Mouse (Mus musculus): Measurements from ENCODE around the gene Zfpl1. TPM values are rescaled to one million over a fixed set of nuclear protein-coding genes. Genes with fewer than 3 reads are reported as not detected.

Gene Zfpl1
- polyA plus RNA-seq, 1 experiment from 2014 or later, result 84.8 TPM

DNA sequence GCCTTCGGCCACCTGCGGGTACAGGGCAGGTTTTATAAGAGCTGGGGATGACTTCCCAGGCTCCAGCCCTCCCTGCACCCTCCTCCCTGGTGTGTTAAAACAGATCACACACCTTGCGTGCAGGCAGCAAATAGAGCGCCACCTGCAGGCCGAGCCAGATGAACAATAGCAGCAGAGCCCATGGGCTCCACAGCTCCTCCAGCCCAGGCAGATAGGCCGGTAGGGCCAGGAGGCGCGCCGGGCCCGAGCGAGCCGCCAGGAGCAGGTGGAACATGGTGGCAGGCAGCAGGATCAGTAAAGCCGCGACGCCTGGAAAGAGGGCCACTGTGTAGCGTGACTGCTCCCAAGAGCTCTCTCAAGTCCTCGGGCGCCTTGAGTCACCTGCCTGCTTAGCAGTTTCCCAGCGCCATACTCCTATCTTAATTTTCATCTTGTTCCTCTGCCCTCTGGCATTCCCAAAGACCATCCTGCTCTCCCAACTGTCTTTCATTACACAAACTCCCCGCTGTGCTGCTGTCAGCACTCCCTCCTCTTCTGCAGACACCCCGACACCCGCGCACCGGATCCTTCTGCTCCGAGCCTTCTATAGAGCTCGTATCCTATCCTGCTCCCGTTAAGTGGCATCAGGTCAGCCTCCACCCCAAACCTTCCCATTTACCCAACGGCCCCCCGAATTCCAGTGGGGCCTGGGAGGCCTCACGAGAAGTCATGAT is 17.6 kb downstream of the Zfpl1 start:
- Histone ChIP-seq H3K4me2 (replicated peaks) (peak overlapping the region; percentile 93), H3K4me1 (replicated peaks) (peaks cover 48% of the 10 kb centered on the region), H3K9me3 (no peaks in the 10 kb centered on the region), H3K27me3 (no peaks in the 10 kb centered on the region), H3K4me3 (replicated peaks) (peak overlapping the region; percentile 62), H3K27ac (peak overlapping the region; percentile 93), H3K9ac (replicated peaks) (peak overlapping the region; percentile 84), H3K36me3 (peaks cover 28% of the 10 kb centered on the region)
- peak; percentile 76 for ATAC-seq
- under 1% methylated on average over 30 of the region's 30 CpGs for WGBS

DNA sequence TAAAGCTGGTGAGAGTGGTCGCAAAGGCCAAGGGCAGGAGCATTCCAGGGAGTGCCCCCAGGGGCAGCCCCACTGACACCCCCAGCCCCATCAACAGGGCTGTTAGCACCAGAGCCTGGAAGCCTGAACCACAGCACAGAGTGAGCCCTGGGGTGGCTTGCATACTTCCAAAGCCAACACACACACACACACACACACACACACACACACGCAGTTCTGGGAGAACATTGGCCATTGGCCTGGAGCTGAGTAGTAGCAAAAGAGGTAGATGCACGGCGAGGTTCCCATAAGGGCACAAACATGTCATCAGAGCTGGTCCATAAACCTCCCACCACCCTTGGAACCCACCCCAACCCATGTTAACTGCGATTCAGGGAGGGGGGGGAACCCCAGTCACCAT is 18.2 kb downstream of the Zfpl1 start:
- Histone ChIP-seq H3K4me3 (replicated peaks) (peak overlapping the region; percentile 62), H3K9ac (replicated peaks) (peak overlapping the region; percentile 84), H3K27me3 (no peaks in the 10 kb centered on the region), H3K9me3 (no peaks in the 10 kb centered on the region), H3K27ac (peak overlapping the region; percentile 93), H3K4me1 (replicated peaks) (peaks cover 54% of the 10 kb centered on the region), H3K4me2 (replicated peaks) (peak overlapping the region; percentile 93), H3K36me3 (peaks cover 28% of the 10 kb centered on the region)
- 43% methylated on average over 5 of the region's 5 CpGs for WGBS
- peak; percentile 35 for ATAC-seq

DNA sequence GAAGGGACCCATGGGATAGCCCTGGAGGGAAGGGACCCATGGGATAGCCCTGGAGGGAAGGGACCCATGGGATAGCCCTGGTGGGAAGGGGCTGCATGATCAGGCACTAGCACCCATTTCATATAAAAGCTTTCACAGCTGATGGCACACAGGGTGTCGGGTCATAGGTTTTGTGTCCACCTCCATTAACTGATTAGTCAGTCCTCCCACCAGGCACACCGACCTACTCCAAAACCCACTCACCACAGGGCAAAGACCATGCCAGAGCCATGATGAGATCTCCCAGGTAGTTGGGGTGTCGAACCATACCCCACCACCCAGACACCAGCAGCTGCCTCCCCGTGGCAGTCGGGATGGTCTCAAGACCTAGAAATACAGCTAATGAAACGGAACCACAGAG is 21.7 kb downstream of the Zfpl1 start:
- Histone ChIP-seq H3K27ac (no peak overlapping the region), H3K4me2 (replicated peaks) (peak overlapping the region; percentile 99), H3K9me3 (no peaks in the 10 kb centered on the region), H3K9ac (replicated peaks) (peak overlapping the region; percentile 98), H3K4me3 (replicated peaks) (peak overlapping the region; percentile 91; the same call in 1 of the 2 replicates), H3K4me1 (replicated peaks) (peaks cover 65% of the 10 kb centered on the region), H3K36me3 (peaks cover 10% of the 10 kb centered on the region), H3K27me3 (no peaks in the 10 kb centered on the region)
- 93% methylated on average over 6 of the region's 6 CpGs for WGBS
- no peak for ATAC-seq

DNA sequence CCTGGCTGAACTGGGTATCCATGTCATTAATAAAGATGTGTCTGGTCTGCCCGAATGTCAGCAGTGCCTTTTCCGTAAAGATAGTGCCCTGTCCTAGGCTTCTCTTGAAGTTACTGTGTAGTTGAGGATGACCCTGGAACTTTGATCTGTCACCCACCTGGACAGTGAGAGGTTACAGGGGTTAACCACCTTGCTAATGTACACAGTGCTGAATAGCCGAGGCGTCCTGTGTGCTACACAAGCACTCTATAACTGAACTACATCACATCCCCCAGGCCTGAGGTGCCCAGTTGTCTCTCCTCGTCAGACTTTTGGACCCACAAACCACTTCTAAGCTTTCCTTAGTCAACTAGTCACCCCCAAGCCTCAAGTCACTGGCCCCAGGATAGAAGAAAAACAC is 22.3 kb downstream of the Zfpl1 start:
- Histone ChIP-seq H3K4me3 (replicated peaks) (peak overlapping the region; percentile 91), H3K4me2 (replicated peaks) (peak overlapping the region; percentile 99), H3K36me3 (peaks cover 10% of the 10 kb centered on the region), H3K27ac (0 out of 2 replicates have a peak overlapping the region, but pooled peaks have one; percentile 93), H3K9ac (replicated peaks) (peak overlapping the region; percentile 98), H3K27me3 (no peaks in the 10 kb centered on the region), H3K9me3 (no peaks in the 10 kb centered on the region), H3K4me1 (replicated peaks) (peaks cover 59% of the 10 kb centered on the region)
- ATAC-seq, result no peak
- WGBS, result 77% methylated on average over 5 of the region's 5 CpGs

GRCm38 (mm10) chr19:6061641-6062302 is 23.0 kb downstream of the Zfpl1 start:
- ATAC-seq, result peak; percentile 12; the same call in 1 of the 2 replicates
- Histone ChIP-seq H3K4me1 (replicated peaks) (peaks cover 56% of the 10 kb centered on the region), H3K9me3 (no peaks in the 10 kb centered on the region), H3K27ac (peak overlapping the region; percentile 93), H3K4me2 (replicated peaks) (peak overlapping the region; percentile 99), H3K36me3 (peaks cover 10% of the 10 kb centered on the region), H3K9ac (replicated peaks) (peak overlapping the region; percentile 98), H3K4me3 (replicated peaks) (peak overlapping the region; percentile 91), H3K27me3 (no peaks in the 10 kb centered on the region)
- 3% methylated on average over 44 of the region's 44 CpGs for WGBS

DNA sequence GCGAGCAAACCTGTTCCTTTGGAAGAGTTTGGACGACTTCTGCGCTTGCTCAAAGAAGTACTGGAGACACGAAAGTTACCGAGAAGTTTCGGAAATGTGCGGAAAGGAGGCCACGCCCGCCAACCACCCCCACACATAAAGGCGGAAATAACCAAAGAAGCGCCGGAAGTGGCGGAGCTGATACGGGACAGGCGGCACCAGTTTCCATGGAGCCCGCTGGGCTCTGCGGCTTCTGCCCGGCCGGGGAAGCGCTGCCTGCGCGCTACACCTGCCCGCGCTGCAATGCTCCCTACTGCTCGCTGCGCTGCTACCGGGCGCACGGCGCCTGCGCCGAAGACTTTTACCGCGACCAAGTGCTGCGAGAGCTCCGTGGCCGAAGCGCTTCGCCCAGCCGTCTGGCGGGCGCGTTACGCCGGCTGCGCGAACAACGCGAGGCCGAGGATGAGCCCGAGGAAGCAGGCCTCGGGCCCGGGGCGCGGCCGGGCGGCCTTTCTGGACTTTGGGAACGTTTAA is 23.7 kb downstream of the Zfpl1 start, which contains the start of gene Znhit2:
Gene Znhit2 (plus strand): TSS at position 172 of the 513 bp plus-strand sequence.
- H3K9me3 ChIP-seq, result no peaks in the 10 kb centered on the region
- H3K36me3 ChIP-seq, result peaks cover 10% of the 10 kb centered on the region
- ATAC-seq, result peak; percentile 77
- H3K27ac ChIP-seq, result peak within 1 kb of the TSS; percentile 93
- H3K4me2 ChIP-seq (replicated peaks), result peak within 1 kb of the TSS; percentile 99
- peaks cover 56% of the 10 kb centered on the region for H3K4me1 ChIP-seq (replicated peaks)
- H3K4me3 ChIP-seq (replicated peaks), result peak within 1 kb of the TSS; percentile 91
- H3K9ac ChIP-seq (replicated peaks), result peak within 1 kb of the TSS; percentile 98
- no peaks in the 10 kb centered on the region for H3K27me3 ChIP-seq
- WGBS, result under 1% methylated on average over 58 of the region's 58 CpGs

DNA sequence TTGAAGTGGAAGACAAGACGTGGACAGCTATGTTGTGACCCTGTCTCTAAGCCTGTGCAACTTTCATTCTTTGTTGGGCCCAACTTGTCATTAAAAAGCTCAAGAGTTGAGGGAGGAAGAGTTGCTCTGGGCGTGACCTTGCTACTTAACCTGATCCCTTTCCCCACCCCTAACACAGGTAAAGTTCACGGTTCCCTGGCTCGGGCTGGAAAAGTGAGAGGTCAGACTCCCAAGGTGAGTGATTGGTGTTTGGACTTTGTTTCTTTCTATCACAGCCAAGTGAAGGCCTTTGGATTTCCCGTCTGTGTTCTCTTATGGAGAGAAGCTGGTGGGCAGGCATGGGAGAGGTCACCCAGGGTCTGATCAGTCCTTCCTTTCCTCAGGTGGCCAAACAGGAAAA is 25.8 kb downstream of the Zfpl1 start:
- H3K9me3 ChIP-seq, result no peaks in the 10 kb centered on the region
- peak overlapping the region; percentile 86 for H3K4me2 ChIP-seq (replicated peaks)
- H3K4me3 ChIP-seq (replicated peaks), result peak overlapping the region; percentile 81
- H3K27me3 ChIP-seq, result no peaks in the 10 kb centered on the region
- H3K9ac ChIP-seq (replicated peaks), result peak overlapping the region; percentile 91
- H3K4me1 ChIP-seq (replicated peaks), result peaks cover 51% of the 10 kb centered on the region
- ATAC-seq, result no peak
- peaks cover 28% of the 10 kb centered on the region for H3K36me3 ChIP-seq
- H3K27ac ChIP-seq, result no peak overlapping the region
- 82% methylated on average over 5 of the region's 5 CpGs for WGBS

- H3K4me3 ChIP-seq (replicated peaks), result peak overlapping the region; percentile 81
- ATAC-seq, result 0 out of 2 replicates have a peak, but pooled peaks have one; percentile 0
- no peak overlapping the region for H3K27ac ChIP-seq
- WGBS, result 35% methylated on average over 5 of the region's 5 CpGs
- peaks cover 46% of the 10 kb centered on the region for H3K4me1 ChIP-seq (replicated peaks)
- peak overlapping the region; percentile 91 for H3K9ac ChIP-seq (replicated peaks)
- H3K4me2 ChIP-seq (replicated peaks), result peak overlapping the region; percentile 86
- no peaks in the 10 kb centered on the region for H3K9me3 ChIP-seq
- H3K36me3 ChIP-seq, result peaks cover 32% of the 10 kb centered on the region
- no peaks in the 10 kb centered on the region for H3K27me3 ChIP-seq
Measured at GRCm38 (mm10) chr19:6058513-6058912, 26.2 kb downstream of the Zfpl1 start.

DNA sequence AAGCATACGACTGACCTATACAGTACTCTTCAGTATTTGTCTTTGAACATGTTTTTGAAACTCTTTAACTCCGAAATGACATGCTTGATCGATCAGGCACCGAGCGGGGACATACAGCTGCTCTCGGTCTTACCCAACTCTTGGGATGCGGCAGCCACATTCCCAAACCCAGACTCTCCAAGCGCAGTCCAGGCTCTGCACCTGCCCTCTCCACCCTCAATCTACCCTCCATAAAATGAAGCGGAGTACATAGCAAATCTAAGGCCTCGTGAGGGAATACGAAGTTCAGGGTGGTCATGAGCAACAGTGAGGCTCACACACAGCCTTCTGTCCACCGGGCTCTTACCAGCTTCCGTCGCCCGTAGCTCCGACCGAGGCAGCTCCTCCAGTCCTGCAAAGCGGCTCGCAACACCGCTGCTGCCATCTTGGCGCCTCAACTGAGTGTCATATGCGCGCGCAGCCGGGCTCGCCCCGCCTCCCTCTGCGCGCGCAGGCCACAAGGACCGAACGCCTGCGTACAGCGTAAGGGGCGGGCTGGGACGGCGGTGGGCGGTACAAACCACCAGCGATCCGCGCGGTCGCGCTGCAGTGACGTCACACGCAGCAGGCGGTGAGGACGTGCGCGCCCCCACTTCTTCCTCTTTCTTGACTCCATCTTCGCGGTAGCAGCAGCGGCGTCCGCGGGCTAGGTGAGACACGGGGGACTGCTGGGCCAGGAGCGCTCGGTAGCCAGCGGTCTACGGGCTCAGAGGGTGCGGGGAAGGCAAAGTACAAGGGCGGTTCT is 27.3 kb downstream of the Zfpl1 start, which contains the start of the genes Mrpl49 and Fau:
Gene Mrpl49 (minus strand): TSS at position 473 of the 784 bp plus-strand sequence.
Gene Fau (plus strand): TSS at position 532 of the 784 bp plus-strand sequence.
- peak; percentile 88 for ATAC-seq
- Histone ChIP-seq H3K27me3 (no peaks in the 10 kb centered on the region), H3K4me2 (replicated peaks) (peak within 1 kb of the TSS; percentile 87), H3K27ac (peak within 1 kb of the TSS; percentile 81), H3K4me1 (replicated peaks) (peaks cover 36% of the 10 kb centered on the region), H3K4me3 (replicated peaks) (peak within 1 kb of the TSS; percentile 81), H3K9ac (replicated peaks) (peak within 1 kb of the TSS; percentile 91), H3K9me3 (no peaks in the 10 kb centered on the region), H3K36me3 (peaks cover 43% of the 10 kb centered on the region)
- WGBS, result under 1% methylated on average over 63 of the region's 63 CpGs

DNA sequence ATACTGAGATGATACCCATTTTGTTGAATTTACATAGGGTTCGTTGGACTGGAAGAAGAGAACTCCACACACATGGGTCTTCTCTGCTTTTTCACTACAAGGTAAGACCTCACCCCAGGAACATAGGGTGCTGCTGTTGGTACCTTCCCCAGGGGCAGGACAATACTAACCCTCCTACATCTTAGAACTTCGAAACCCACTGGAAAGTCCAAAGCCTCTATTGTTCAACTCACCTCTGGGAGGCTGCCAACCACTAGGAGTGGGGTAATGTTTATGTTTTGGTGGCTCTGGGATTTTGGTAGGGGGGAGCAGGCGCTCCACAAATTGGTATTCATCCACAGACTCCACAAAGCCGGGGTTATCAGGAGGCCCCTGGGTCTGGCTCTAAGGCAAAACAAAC is 28.1 kb downstream of the Zfpl1 start:
- peak overlapping the region; percentile 81 for H3K4me3 ChIP-seq (replicated peaks)
- H3K9ac ChIP-seq (replicated peaks), result peak overlapping the region; percentile 78
- no peak overlapping the region for H3K27ac ChIP-seq
- H3K9me3 ChIP-seq, result no peaks in the 10 kb centered on the region
- H3K4me2 ChIP-seq (replicated peaks), result peak overlapping the region; percentile 87
- peaks cover 28% of the 10 kb centered on the region for H3K4me1 ChIP-seq (replicated peaks)
- H3K27me3 ChIP-seq, result no peaks in the 10 kb centered on the region
- 57% methylated on average over 4 of the region's 4 CpGs for WGBS
- peaks cover 51% of the 10 kb centered on the region for H3K36me3 ChIP-seq
- no peak for ATAC-seq

DNA sequence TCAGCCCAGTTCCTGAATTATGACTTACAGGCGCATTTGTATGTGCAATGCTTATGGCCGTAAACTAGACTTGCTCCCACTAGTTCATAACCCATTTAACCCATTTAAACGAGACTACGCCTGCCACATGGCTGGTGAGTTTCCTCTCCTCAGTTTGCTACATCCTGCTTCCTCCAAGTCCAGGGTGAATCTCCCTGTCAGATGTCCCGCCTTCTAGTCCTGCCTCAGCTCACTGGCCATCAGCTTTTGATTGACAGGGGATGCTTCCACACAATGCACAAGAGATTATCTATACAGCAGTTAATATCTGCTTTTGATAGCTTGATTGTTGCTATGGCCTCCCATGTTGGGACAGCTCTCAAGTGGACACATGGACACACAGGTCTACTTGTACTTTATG is 30.5 kb downstream of the Zfpl1 start:
- no peak overlapping the region for H3K4me3 ChIP-seq (replicated peaks)
- no peaks in the 10 kb centered on the region for H3K27me3 ChIP-seq
- H3K9ac ChIP-seq (replicated peaks), result no peak overlapping the region
- ATAC-seq, result no peak
- 89% methylated on average over 5 of the region's 5 CpGs for WGBS
- H3K36me3 ChIP-seq, result peaks cover 70% of the 10 kb centered on the region
- H3K9me3 ChIP-seq, result no peaks in the 10 kb centered on the region
- H3K4me1 ChIP-seq (replicated peaks), result peaks cover 21% of the 10 kb centered on the region
- H3K4me2 ChIP-seq (replicated peaks), result no peak overlapping the region
- no peak overlapping the region for H3K27ac ChIP-seq

Measured in midbrain, embryonic 13.5 days (tissue).